Mouse (Mus musculus) left cerebral cortex, postnatal 4 days (tissue): ENCODE data around the gene H2afz. TPM values are rescaled to one million over a fixed set of nuclear protein-coding genes. Genes with fewer than 3 reads are reported as not detected.
"Not testable (repeated sequence)": the region's sequence is repeated elsewhere in the genome, so short reads cannot be mapped to it uniquely, and the experiment has no call there.

Source experiments
- DNase-seq: peaks from one replicate; pipeline ENCODE4 v3.0.0-alpha.2; 2022
- intact Hi-C: fragments of 180-260 bp; cut with DNase I; formaldehyde crosslinking; loops from one replicate; pipeline ENCODE4 v1.15.1; 2025
- total RNA-seq, 2 experiments: library from RNA; stranded (reverse); gene quantifications; 2 replicates each; pipeline ENCODE4 v1.2.3; 2021

The H2afz gene
- total RNA-seq, 2 experiments from 2014 or later = 187 to 226 TPM

DNA sequence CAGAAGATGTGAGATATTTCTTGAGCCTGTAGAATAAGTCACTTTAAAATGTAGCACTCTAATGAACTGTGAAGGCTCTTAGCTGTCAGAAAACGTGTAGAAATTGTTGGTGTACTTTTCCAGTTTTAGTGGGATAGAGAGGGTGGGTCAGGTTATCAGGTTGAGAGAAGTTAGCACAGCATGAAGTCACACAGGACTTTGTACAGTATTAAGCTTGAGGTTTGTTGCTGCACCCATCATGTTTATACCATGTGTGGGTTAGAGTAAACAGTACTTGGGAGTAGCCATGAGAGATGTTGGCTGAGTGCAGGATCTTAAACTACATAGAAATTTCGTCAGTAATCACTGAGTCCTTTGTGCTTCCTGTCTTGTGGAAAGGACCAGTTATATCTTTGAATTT, 48.8 kb downstream of the H2afz start:
- DNase-seq = no peak
- intact Hi-C loops = no loop called here

GRCm38 (mm10) chr3:137914567-137914966, 50.3 kb downstream of the H2afz start:
- DNase-seq, intact Hi-C loops: not testable (repeated sequence)

Other genes starting within 250 kb of the H2afz start
- 1 to 10 TPM; 3.6 to 5.0 TPM for gene Ddit4l, start 242.9 kb upstream of the H2afz start, total RNA-seq
- gene Gm21962, start 193.0 kb upstream of the H2afz start, total RNA-seq = not detected
- 10 to 100 TPM; 28.3 to 30.1 TPM for gene Dnajb14, start 3.2 kb downstream of the H2afz start, total RNA-seq
- gene Lamtor3, start 54.0 kb downstream of the H2afz start, total RNA-seq = 10 to 100 TPM; 69.0 to 73.3 TPM
- 1 to 10 TPM; 4.7 to 4.8 TPM for gene Dapp1, start 117.1 kb downstream of the H2afz start, total RNA-seq
- 1 to 10 TPM; 2.8 to 3.4 TPM for gene 1110002E22Rik, start 200.6 kb downstream of the H2afz start, total RNA-seq
- not detected for gene Gm5105, start 202.9 kb downstream of the H2afz start, total RNA-seq